Comparison of ENCODE assay signal across 8 mouse cellular contexts in the genomic region with DNA sequence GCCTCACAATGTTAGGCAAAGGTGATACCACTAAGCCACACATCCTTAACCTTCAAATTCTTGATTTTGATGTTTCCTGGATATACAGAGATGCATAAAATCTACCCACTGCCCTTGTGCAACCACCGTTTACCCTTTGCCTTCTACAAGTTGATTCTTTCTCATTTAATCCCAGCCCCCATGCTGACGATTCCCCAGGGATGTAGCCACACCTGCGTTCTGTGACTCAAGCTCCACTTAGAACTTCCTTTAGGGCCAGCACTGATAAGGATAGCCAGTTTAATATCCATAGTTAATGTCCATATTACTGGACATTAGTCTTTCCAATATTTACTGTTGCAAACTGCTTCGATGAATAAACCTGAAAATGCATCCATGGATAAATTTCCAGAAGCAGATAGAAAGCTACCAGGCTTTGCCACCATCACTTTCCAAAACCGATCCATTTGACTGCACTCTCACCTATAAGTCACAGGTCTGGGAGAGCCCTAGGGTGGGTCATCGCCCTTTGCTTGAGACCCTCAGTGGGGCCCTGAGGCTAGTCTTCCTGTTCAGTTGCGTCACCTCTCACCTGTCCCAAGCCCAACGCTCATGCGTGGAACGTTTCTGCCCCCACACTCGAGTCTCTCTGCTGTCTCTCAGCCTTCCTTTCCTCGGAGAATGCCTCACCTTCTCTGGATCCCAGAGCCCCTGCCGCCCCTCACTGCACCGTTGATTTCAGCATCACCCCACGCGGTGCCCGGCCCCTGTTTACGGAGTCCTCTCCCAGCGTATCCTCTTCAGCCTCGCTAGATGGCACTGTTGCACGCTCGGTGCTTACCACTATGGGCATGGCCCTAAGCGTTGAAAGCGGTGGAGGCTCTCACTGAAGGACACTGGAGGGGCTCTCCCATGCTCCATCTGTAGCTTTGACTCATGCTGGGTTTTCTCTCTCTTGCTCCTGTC. TPM values are rescaled to one million over a fixed set of nuclear protein-coding genes. Genes with fewer than 3 reads are reported as not detected.
A peak's percentile ranks its signal among the peaks of the same experiment; 100 is the strongest.
DNase-seq lines count a peak whose midpoint lies in the region; ATAC-seq and TF ChIP-seq lines count a peak whose summit lies in the region.

No protein-coding gene starts in this region.

- H3K27ac ChIP-seq in hindbrain, embryonic 10.5 days = peak overlapping the region; percentile 95

- peak; percentile 45 for ATAC-seq in Patski

- H3K4me3 ChIP-seq in hindbrain, embryonic 10.5 days = peak overlapping the region; percentile 97

- TF ChIP-seq CTCF in Patski (IDR thresholded peaks at IDR 0.05) = peak; percentile 97

- in situ Hi-C loops in Patski (cut with MboI; ENCODE audit: low pct_unique_long_range_greater_than_20kb) = loop anchor here (5.0 kb wide), 1 partner anchor 295 kb away; no protein-coding TSS in a partner anchor

- DNase-seq in Patski (ENCODE audit: low read depth, low spot score) = peak; percentile 64
- peak; percentile 63 for DNase-seq in cerebellum, adult 8-10 months
- DNase-seq in forelimb bud, embryonic 11.5 days (ENCODE audit: low read depth, low spot score) = peak; percentile 92
- DNase-seq in hindbrain, embryonic 10.5 days (ENCODE audit: low spot score) = peak; percentile 83
- DNase-seq in layer of hippocampus, postnatal 14 days (ENCODE audit: low spot score in 2 of 2) = peak; percentile 71 to 81
- peak; percentile 84 for DNase-seq in lung, postnatal 14 days
- peak; percentile 92 for DNase-seq in retina, postnatal 1 day
- DNase-seq in thymus, postnatal 4 days = peak; percentile 88

- H3K36me3 ChIP-seq in hindbrain, embryonic 10.5 days = peaks cover 25% of the 10 kb centered on the region

- no peaks in the 10 kb centered on the region for H3K27me3 ChIP-seq in Patski
- no peaks in the 10 kb centered on the region for H3K27me3 ChIP-seq in hindbrain, embryonic 10.5 days (ENCODE audit: insufficient read depth, poor library complexity, severe bottlenecking)

- CTCF ChIA-PET in Patski (lab: Charles Lee) = interaction anchor here (0.5 to 2.2 kb wide), 10 partner anchors 15 to 302 kb away, joined by 3 to 10 read pairs (median 5); no protein-coding TSS in a partner anchor

- WGBS in hindbrain, embryonic 10.5 days = 9% methylated on average over 24 of the region's 24 CpGs

- no peaks in the 10 kb centered on the region for H3K9me3 ChIP-seq in hindbrain, embryonic 10.5 days

- H3K4me1 ChIP-seq in hindbrain, embryonic 10.5 days (replicated peaks) = peaks cover 43% of the 10 kb centered on the region

- POLR2A ChIA-PET in Patski (lab: Charles Lee) = interaction anchor here (0.6 to 0.9 kb wide), 4 partner anchors 37 to 291 kb away, joined by 3 to 5 read pairs (median 4); no protein-coding TSS in a partner anchor

RNA-seq across cellular contexts. Expression of a gene that starts 1.1 kb away (rescaled TPM):
- 76.6 TPM for polyA plus RNA-seq in Patski (2021)
- polyA plus RNA-seq in hindbrain, embryonic 10.5 days (2016; fragmentation: Nextera tagmentation; extraction: Ambion mirVana) = 75.7 and 110 TPM in 2 replicates
- total RNA-seq in layer of hippocampus, postnatal 14 days (2021) = 1 to 10 TPM; 3.3 to 5.8 TPM

RNA-seq across cellular contexts. Expression of a gene that starts 33.3 kb away (rescaled TPM):
- polyA plus RNA-seq in Patski (2021) = 3,038 TPM
- 1,078 and 1,182 TPM in 2 replicates for polyA plus RNA-seq in hindbrain, embryonic 10.5 days (2016; fragmentation: Nextera tagmentation; extraction: Ambion mirVana)
- total RNA-seq in layer of hippocampus, postnatal 14 days (2021) = 1,000 to 10,000 TPM; 1,323 to 1,423 TPM

Comparison
In these comparisons a context has a peak if more than half of its experiments do, and no peak if none do; other contexts are left out.
1. Peak in every context shown above with its lines: DNase-seq, ATAC-seq, H3K4me3 ChIP-seq and H3K27ac ChIP-seq.